Mouse (Mus musculus) bone marrow macrophage, adult 2 months (primary cell): Measurements from ENCODE around the gene Gfm2.

Experiments used
- CTCF ChIP-seq: IDR thresholded peaks from 2 replicates; pipeline ENCODE4 v1.5.1; 2012; ENCODE audit warnings: low read depth, mild to moderate bottlenecking, low read length, moderate library complexity
- POLR2A ChIP-seq: IDR thresholded peaks from 2 replicates; pipeline ENCODE4 v1.6.1; 2012; ENCODE audit warnings: mild to moderate bottlenecking, low read depth, low read length, borderline replicate concordance

- TF ChIP-seq POLR2A (no peak), CTCF (no peak)
Measured at GRCm38 (mm10) chr13:97205052-97205701, 67.4 kb downstream of the Gfm2 start.
